Mouse (Mus musculus): Measurements from ENCODE around the gene Mtmr4.

Mtmr4 gene

GRCm38 (mm10) chr11:87595976-87596375, 4.0 kb downstream of the Mtmr4 start:
- POLR2A ChIA-PET = interaction anchor here in 3 of 4 experiments (0.5 to 8.3 kb wide), 58 partner anchors 8 to 1368 kb away, joined by 3 to 139 read pairs (median 5); partner anchors contain the start of genes Hsf5 (in 2 of the 3), Prr11 (in 2 of the 3), Ska2 (in 2 of the 3) and Supt4a (in 2 of the 3)

GRCm38 (mm10) chr11:87596492-87596891, 4.5 kb downstream of the Mtmr4 start:
- CTCF ChIA-PET = interaction anchor here in 1 of 4 experiments (0.6 kb wide), 1 partner anchor 73 kb away, joined by 8 read pairs; no protein-coding TSS in a partner anchor
- POLR2A ChIA-PET = interaction anchor here in 3 of 4 experiments (0.5 to 8.3 kb wide), 20 partner anchors 8 to 1367 kb away, joined by 3 to 139 read pairs (median 7); partner anchors contain the start of genes Hsf5 (in 1 of the 3) and Supt4a (in 1 of the 3)

More at GRCm38 (mm10) chr11:87595976-87596375, 4.0 kb downstream of the Mtmr4 start:
- CTCF ChIA-PET = interaction anchor here (0.5 to 1.3 kb wide), 7 partner anchors 21 to 169 kb away, joined by 3 to 8 read pairs (median 3); partner anchors contain the start of gene Hsf5 (in 1 of the 4)

- ChIA-PET CTCF (no interaction called here), POLR2A (interaction anchor here in 3 of 4 experiments (0.6 to 8.3 kb wide), 6 partner anchors 8 to 159 kb away, joined by 3 to 139 read pairs (median 6); no protein-coding TSS in a partner anchor)
Observed at GRCm38 (mm10) chr11:87597061-87597460, 5.1 kb downstream of the Mtmr4 start.

GRCm38 (mm10) chr11:87599395-87600089, 7.6 kb downstream of the Mtmr4 start:
- CTCF ChIA-PET = interaction anchor here in 1 of 4 experiments (0.6 kb wide), 1 partner anchor 108 kb away, joined by 3 read pairs; no protein-coding TSS in a partner anchor
- POLR2A ChIA-PET = interaction anchor here in 3 of 4 experiments (0.5 to 1.5 kb wide), 5 partner anchors 9 to 1275 kb away, joined by 3 to 9 read pairs (median 5); partner anchors contain the start of gene Supt4a (in 1 of the 3)

GRCm38 (mm10) chr11:87600322-87600853, 8.4 kb downstream of the Mtmr4 start:
- ChIA-PET CTCF (interaction anchor here in 1 of 4 experiments (0.6 kb wide), 1 partner anchor 107 kb away, joined by 3 read pairs; no protein-coding TSS in a partner anchor), POLR2A (interaction anchor here in 3 of 4 experiments (0.5 to 1.5 kb wide), 7 partner anchors 8 to 1276 kb away, joined by 3 to 9 read pairs (median 4); partner anchors contain the start of gene Mtmr4 (in 1 of the 3))

GRCm38 (mm10) chr11:87602234-87602633, 10.3 kb downstream of the Mtmr4 start:
- ChIA-PET CTCF (interaction anchor here in 1 of 4 experiments (0.7 kb wide), 1 partner anchor 13 kb away, joined by 4 read pairs; no protein-coding TSS in a partner anchor), POLR2A (interaction anchor here in 2 of 4 experiments (0.7 to 1.5 kb wide), 5 partner anchors 11 to 1321 kb away, joined by 3 to 7 read pairs (median 4); partner anchors contain the start of gene Hsf5 (in 1 of the 2))

- ChIA-PET POLR2A (interaction anchor here in 3 of 4 experiments (1.0 to 2.0 kb wide), 8 partner anchors 8 to 35 kb away, joined by 3 to 10 read pairs (median 4); partner anchors contain the start of genes Hsf5 (in 1 of the 3) and Mtmr4 (in 1 of the 3)), CTCF (no interaction called here)
Observed at GRCm38 (mm10) chr11:87603571-87603970, 11.6 kb downstream of the Mtmr4 start.

- CTCF ChIA-PET = interaction anchor here in 1 of 4 experiments (0.6 kb wide), 1 partner anchor 87 kb away, joined by 3 read pairs; no protein-coding TSS in a partner anchor
- POLR2A ChIA-PET = interaction anchor here in 2 of 4 experiments (1.0 to 2.2 kb wide), 6 partner anchors 8 to 43 kb away, joined by 3 to 9 read pairs (median 4); no protein-coding TSS in a partner anchor
Observed at GRCm38 (mm10) chr11:87609264-87609663, 17.3 kb downstream of the Mtmr4 start.

GRCm38 (mm10) chr11:87611547-87611946, 19.6 kb downstream of the Mtmr4 start:
- CTCF ChIA-PET = no interaction called here

GRCm38 (mm10) chr11:87613972-87614371, 22.0 kb downstream of the Mtmr4 start:
- POLR2A ChIA-PET = interaction anchor here in 3 of 4 experiments (0.5 to 3.5 kb wide), 6 partner anchors 9 to 23 kb away, joined by 4 to 11 read pairs (median 6); partner anchors contain the start of gene Mtmr4 (in 1 of the 3)
- CTCF ChIA-PET = interaction anchor here in 1 of 4 experiments (0.6 kb wide), 1 partner anchor 419 kb away, joined by 3 read pairs; no protein-coding TSS in a partner anchor

More at GRCm38 (mm10) chr11:87611547-87611946, 19.6 kb downstream of the Mtmr4 start:
- POLR2A ChIA-PET = interaction anchor here in 3 of 4 experiments (0.7 to 3.5 kb wide), 5 partner anchors 14 to 188 kb away, joined by 3 to 11 read pairs (median 3); partner anchors contain the start of genes Mtmr4 (in 1 of the 3) and Tspoap1 (in 1 of the 3)

GRCm38 (mm10) chr11:87615551-87615950, 23.6 kb downstream of the Mtmr4 start:
- POLR2A ChIA-PET = interaction anchor here in 3 of 4 experiments (0.5 to 2.7 kb wide), 7 partner anchors 9 to 540 kb away, joined by 3 to 14 read pairs (median 5); partner anchors contain the start of gene Mtmr4 (in 1 of the 3)
- CTCF ChIA-PET = no interaction called here

- POLR2A ChIA-PET = interaction anchor here (0.5 to 2.7 kb wide), 10 partner anchors 9 to 146 kb away, joined by 3 to 14 read pairs (median 4); partner anchors contain the start of gene Mtmr4 (in 1 of the 4)
- CTCF ChIA-PET = no interaction called here
Observed at GRCm38 (mm10) chr11:87615952-87616351, 24.0 kb downstream of the Mtmr4 start.

GRCm38 (mm10) chr11:87616790-87617474, 25.0 kb downstream of the Mtmr4 start, which contains the start of gene Hsf5:
Gene Hsf5, plus strand, starts transcription at chr11:87617164.
- ChIA-PET POLR2A (interaction anchor here in 3 of 4 experiments (0.7 to 2.7 kb wide), 23 partner anchors 8 to 194 kb away, joined by 3 to 14 read pairs (median 3); partner anchors contain the start of gene Mtmr4 (in 3 of the 3)), CTCF (interaction anchor here in 1 of 4 experiments (0.6 to 0.9 kb wide), 3 partner anchors 22 to 371 kb away, joined by 3 read pairs; no protein-coding TSS in a partner anchor)

GRCm38 (mm10) chr11:87617606-87618005, 25.6 kb downstream of the Mtmr4 start:
- CTCF ChIA-PET = interaction anchor here in 1 of 4 experiments (0.6 to 0.9 kb wide), 2 partner anchors 249 to 370 kb away, joined by 3 read pairs; no protein-coding TSS in a partner anchor

GRCm38 (mm10) chr11:87623160-87623559, 31.2 kb downstream of the Mtmr4 start:
- POLR2A ChIA-PET = interaction anchor here in 3 of 4 experiments (0.5 to 2.7 kb wide), 14 partner anchors 16 to 179 kb away, joined by 3 to 20 read pairs (median 4); partner anchors contain the start of gene Mtmr4 (in 2 of the 3)
- CTCF ChIA-PET = interaction anchor here in 3 of 4 experiments (0.5 to 1.5 kb wide), 3 partner anchors 16 to 430 kb away, joined by 4 to 5 read pairs (median 4); no protein-coding TSS in a partner anchor

More at GRCm38 (mm10) chr11:87617606-87618005, 25.6 kb downstream of the Mtmr4 start:
- POLR2A ChIA-PET = interaction anchor here in 3 of 4 experiments (0.7 to 2.7 kb wide), 20 partner anchors 9 to 195 kb away, joined by 3 to 14 read pairs (median 4); partner anchors contain the start of gene Mtmr4 (in 2 of the 3)

GRCm38 (mm10) chr11:87629859-87630258, 37.9 kb downstream of the Mtmr4 start:
- CTCF ChIA-PET = interaction anchor here in 1 of 4 experiments (0.6 to 0.8 kb wide), 2 partner anchors 90 to 92 kb away, joined by 3 to 4 read pairs; no protein-coding TSS in a partner anchor
- POLR2A ChIA-PET = no interaction called here

Measured in embryonic stem cell, embryonic (primary cell).